Mouse (Mus musculus): ENCODE data around the gene Shc3.

GRCm38 (mm10) chr13:51618602-51619001, 49.4 kb upstream of the Shc3 start:
- TF ChIP-seq CTCF (IDR thresholded peaks at IDR 0.05; ENCODE audit: borderline replicate concordance, extremely low read depth, insufficient read depth, insufficient read length) (no peak), POLR2A (IDR thresholded peaks at IDR 0.05; ENCODE audit: borderline replicate concordance, extremely low read depth, insufficient read depth, insufficient read length, poor library complexity, severe bottlenecking) (no peak)
